Mouse (Mus musculus): ENCODE results near the gene Snd1.

Snd1 gene

GRCm38 (mm10) chr6:28848285-28848794, 373.4 kb downstream of the Snd1 start:
- no peak for DNase-seq

GRCm38 (mm10) chr6:28848891-28849290, 374.0 kb downstream of the Snd1 start:
- no peak for DNase-seq

- no peak for DNase-seq
These were observed 374.4 kb downstream of the Snd1 start for GRCm38 (mm10) chr6:28849317-28849716.

GRCm38 (mm10) chr6:28850326-28850900, 375.5 kb downstream of the Snd1 start:
- DNase-seq: no peak

- no peak for DNase-seq
These were observed 377.4 kb downstream of the Snd1 start for GRCm38 (mm10) chr6:28852342-28852741.

- no peak for DNase-seq
These were observed 378.2 kb downstream of the Snd1 start for GRCm38 (mm10) chr6:28853164-28853563.

GRCm38 (mm10) chr6:28853654-28854053, 378.7 kb downstream of the Snd1 start:
- DNase-seq: no peak

- no peak for DNase-seq
These were observed 379.7 kb downstream of the Snd1 start for GRCm38 (mm10) chr6:28854598-28854997.

- DNase-seq: no peak
These were observed 380.5 kb downstream of the Snd1 start for GRCm38 (mm10) chr6:28855442-28855841.

GRCm38 (mm10) chr6:28856789-28857188, 381.9 kb downstream of the Snd1 start:
- no peak for DNase-seq

GRCm38 (mm10) chr6:28857198-28858180, 382.6 kb downstream of the Snd1 start:
- DNase-seq: no peak

GRCm38 (mm10) chr6:28859094-28859493, 384.2 kb downstream of the Snd1 start:
- DNase-seq: no peak

GRCm38 (mm10) chr6:28860450-28860849, 385.5 kb downstream of the Snd1 start:
- DNase-seq: no peak

GRCm38 (mm10) chr6:28860922-28861321, 386.0 kb downstream of the Snd1 start:
- no peak for DNase-seq

- no peak for DNase-seq
These were observed 387.4 kb downstream of the Snd1 start for GRCm38 (mm10) chr6:28862304-28862703.

- no peak for DNase-seq
These were observed 389.7 kb downstream of the Snd1 start for GRCm38 (mm10) chr6:28864684-28865083.

GRCm38 (mm10) chr6:28865112-28865511, 390.2 kb downstream of the Snd1 start:
- no peak for DNase-seq

GRCm38 (mm10) chr6:28866206-28866605, 391.3 kb downstream of the Snd1 start:
- no peak for DNase-seq

- no peak for DNase-seq
These were observed 392.7 kb downstream of the Snd1 start for GRCm38 (mm10) chr6:28867516-28868251.

GRCm38 (mm10) chr6:28871725-28872420, 396.9 kb downstream of the Snd1 start:
- DNase-seq: no peak

GRCm38 (mm10) chr6:28872421-28872795, 397.5 kb downstream of the Snd1 start:
- DNase-seq: no peak

GRCm38 (mm10) chr6:28874053-28874452, 399.1 kb downstream of the Snd1 start:
- no peak for DNase-seq

- DNase-seq: no peak
These were observed 399.8 kb downstream of the Snd1 start for GRCm38 (mm10) chr6:28874759-28875158.

All from right cerebral cortex, postnatal 14 days (tissue).